Comparison of ENCODE assay signal across 7 mouse cellular contexts in genomic region chr11:94992754-94993606, GRCm38 (mm10). TPM values are rescaled to one million over a fixed set of nuclear protein-coding genes. Genes with fewer than 3 reads are reported as not detected.
DNase-seq lines count a peak whose midpoint lies in the region; ATAC-seq and TF ChIP-seq lines count a peak whose summit lies in the region.

No protein-coding gene starts in this region.

- H3K9ac ChIP-seq in MEL (ENCODE audit: control insufficient read depth, low read depth, low read length, poor library complexity, severe bottlenecking) = peak overlapping the region; percentile 97
- peak overlapping the region; percentile 92 for H3K9ac ChIP-seq in embryonic facial prominence, embryonic 14.5 days (ENCODE audit: low read depth, low read length)
- H3K9ac ChIP-seq in heart, embryonic 15.5 days = peak overlapping the region; percentile 82

- H3K4me1 ChIP-seq in MEL (ENCODE audit: control insufficient read depth in 1 of 2, insufficient read depth in 2 of 2, low read length in 2 of 2) = peaks cover 37 to 61% of the 10 kb centered on the region in 2 experiments
- peaks cover 52% of the 10 kb centered on the region for H3K4me1 ChIP-seq in embryonic facial prominence, embryonic 14.5 days (ENCODE audit: control insufficient read depth, insufficient read depth, low read length)
- H3K4me1 ChIP-seq in heart, embryonic 15.5 days (replicated peaks) = peaks cover 83% of the 10 kb centered on the region
- H3K4me1 ChIP-seq in megakaryocyte, embryonic 14.5 days = peaks cover 68% of the 10 kb centered on the region
- peaks cover 71% of the 10 kb centered on the region for H3K4me1 ChIP-seq in thymus, adult 2 months (replicated peaks; ENCODE audit: control insufficient read depth, insufficient read depth, low read length)

- H3K9me3 ChIP-seq in MEL (replicated peaks; ENCODE audit: insufficient read depth, low read length) = no peaks in the 10 kb centered on the region
- no peaks in the 10 kb centered on the region for H3K9me3 ChIP-seq in embryonic facial prominence, embryonic 14.5 days (ENCODE audit: control insufficient read depth, low read length)
- no peaks in the 10 kb centered on the region for H3K9me3 ChIP-seq in heart, embryonic 15.5 days (replicated peaks)
- no peaks in the 10 kb centered on the region for H3K9me3 ChIP-seq in megakaryocyte, embryonic 14.5 days

- peak overlapping the region; percentile 75 for H3K27ac ChIP-seq in MEL (ENCODE audit: control insufficient read depth, low read depth, low read length)
- 0 out of 2 replicates have a peak overlapping the region, but pooled peaks have one; percentile 16 for H3K27ac ChIP-seq in embryonic facial prominence, embryonic 14.5 days (replicated peaks; ENCODE audit: low read depth, low read length)
- H3K27ac ChIP-seq in heart, embryonic 15.5 days = peak overlapping the region; percentile 92
- peak overlapping the region; percentile 0; the same call in 1 of the 2 replicates for H3K27ac ChIP-seq in thymus, adult 2 months (ENCODE audit: control insufficient read depth, insufficient read depth, low read length)

- H3K27me3 ChIP-seq in MEL (ENCODE audit: control insufficient read depth in 1 of 2, insufficient read depth in 2 of 2, low read length in 2 of 2) = no peaks in the 10 kb centered on the region
- no peaks in the 10 kb centered on the region for H3K27me3 ChIP-seq in embryonic facial prominence, embryonic 14.5 days (replicated peaks; ENCODE audit: control insufficient read depth, insufficient read depth, low read length)
- no peaks in the 10 kb centered on the region for H3K27me3 ChIP-seq in heart, embryonic 15.5 days
- H3K27me3 ChIP-seq in megakaryocyte, embryonic 14.5 days (replicated peaks) = no peaks in the 10 kb centered on the region
- H3K27me3 ChIP-seq in thymus, adult 2 months (ENCODE audit: control insufficient read depth, insufficient read depth, low read length) = no peaks in the 10 kb centered on the region

- no peak for TF ChIP-seq CTCF in MEL (IDR thresholded peaks at IDR 0.05 in 2 of 3, conservative IDR thresholded peaks at IDR 0.05 in 1 of 3; ENCODE audit: control insufficient read depth in 1 of 3, insufficient read depth in 1 of 3, low read depth in 2 of 3, low read length in 3 of 3, poor library complexity in 1 of 3, severe bottlenecking in 1 of 3)
- no peak for TF ChIP-seq CTCF in thymus, adult 2 months (IDR thresholded peaks at IDR 0.05; ENCODE audit: borderline replicate concordance, control insufficient read depth, extremely low read depth, insufficient read depth, low read length, poor library complexity)

- peaks cover 78% of the 10 kb centered on the region for H3K79me2 ChIP-seq in MEL (ENCODE audit: control insufficient read depth, insufficient read depth, low read length, poor library complexity)

- H3K4me2 ChIP-seq in embryonic facial prominence, embryonic 14.5 days (ENCODE audit: low read depth, low read length) = peak overlapping the region; percentile 96
- peak overlapping the region; percentile 98 for H3K4me2 ChIP-seq in heart, embryonic 15.5 days

- H3K36me3 ChIP-seq in MEL (ENCODE audit: control insufficient read depth in 1 of 2, insufficient read depth in 2 of 2, low read length in 2 of 2) = peaks cover 0 to 45% of the 10 kb centered on the region in 2 experiments; a peak in 2 of 4 replicates
- peaks cover 18% of the 10 kb centered on the region for H3K36me3 ChIP-seq in embryonic facial prominence, embryonic 14.5 days (ENCODE audit: control insufficient read depth, insufficient read depth, low read length)
- H3K36me3 ChIP-seq in heart, embryonic 15.5 days = peaks cover 18% of the 10 kb centered on the region; the same call in 1 of the 2 replicates
- peaks cover 58% of the 10 kb centered on the region for H3K36me3 ChIP-seq in megakaryocyte, embryonic 14.5 days (replicated peaks; ENCODE audit: low read length)
- H3K36me3 ChIP-seq in thymus, adult 2 months (ENCODE audit: control insufficient read depth, insufficient read depth, low read length) = peaks cover 7% of the 10 kb centered on the region; the same call in 1 of the 2 replicates

- DNase-seq in CD4-positive helper T cell, adult 2 months (ENCODE audit: low read depth, low spot score) = peak; percentile 60
- DNase-seq in MEL (ENCODE audit: low read depth, low spot score) = peak; percentile 81
- DNase-seq in embryonic facial prominence, embryonic 14.5 days (ENCODE audit: low spot score) = peak; percentile 83
- peak; percentile 74 to 75 for DNase-seq in kidney, postnatal 36 days
- peak; percentile 63 for DNase-seq in thymus, adult 2 months

- H3K4me3 ChIP-seq in MEL (ENCODE audit: control insufficient read depth in 1 of 2, insufficient read depth in 1 of 2, low read depth in 2 of 2, low read length in 2 of 2) = peak overlapping the region; percentile 79 to 87
- peak overlapping the region; percentile 91 for H3K4me3 ChIP-seq in embryonic facial prominence, embryonic 14.5 days (ENCODE audit: low read depth, low read length)
- H3K4me3 ChIP-seq in heart, embryonic 15.5 days = peak overlapping the region; percentile 73
- H3K4me3 ChIP-seq in megakaryocyte, embryonic 14.5 days (replicated peaks) = peak overlapping the region; percentile 99
- peak overlapping the region; percentile 69 for H3K4me3 ChIP-seq in thymus, adult 2 months (ENCODE audit: control insufficient read depth, insufficient read depth, low read length)

- peak; percentile 28 to 60; a peak in 3 of 4 replicates for TF ChIP-seq EP300 in MEL (IDR thresholded peaks at IDR 0.05; ENCODE audit: low read depth in 1 of 2, low read length in 2 of 2)

- WGBS in embryonic facial prominence, embryonic 14.5 days = 1% methylated on average over 21 of the region's 22 CpGs
- 2% methylated on average over 22 of the region's 22 CpGs for WGBS in heart, embryonic 15.5 days
- 2% methylated on average over 22 of the region's 22 CpGs for WGBS in thymus, adult 2 months

- ATAC-seq in embryonic facial prominence, embryonic 14.5 days (ENCODE audit: low read depth) = peak; percentile 17; the same call in 1 of the 2 replicates
- no peak; the same call in 1 of the 2 replicates for ATAC-seq in heart, embryonic 15.5 days (replicated peaks; ENCODE audit: insufficient number of reproducible peaks, insufficient read depth, low FRiP score, low read depth)

- TF ChIP-seq RAD21 in MEL (IDR thresholded peaks at IDR 0.05; ENCODE audit: low read depth, low read length) = no peak

- peak in 1 of 2 experiments; percentile 49; a peak in 3 of 4 replicates for TF ChIP-seq POLR2A in MEL (IDR thresholded peaks at IDR 0.05; ENCODE audit: control insufficient read depth in 1 of 2, insufficient read depth in 1 of 2, low read depth in 1 of 2, low read length in 2 of 2, poor library complexity in 1 of 2)
- no peak for TF ChIP-seq POLR2A in thymus, adult 2 months (IDR thresholded peaks at IDR 0.05; ENCODE audit: control insufficient read depth, extremely low read depth, insufficient read depth, low read length, poor library complexity)

RNA-seq across cellular contexts. Expression of gene Ppp1r9b, which starts 2.1 kb away (rescaled TPM):
- total RNA-seq in MEL (2012; rRNA removed) = 113 and 150 TPM in 2 replicates
- 100 to 1,000 TPM in 1 of 2 experiments, 10 to 100 TPM in 1; 47.0 to 169 TPM for polyA plus RNA-seq in MEL (2012; ENCODE audit: insufficient read depth in 1 of 2, insufficient read length in 2 of 2, low read depth in 1 of 2, low replicate concordance in 2 of 2, missing spikeins in 1 of 2)
- polyA plus RNA-seq in embryonic facial prominence, embryonic 14.5 days (2014; fragmentation: Nextera tagmentation; extraction: Ambion mirVana) = 16.0 and 16.1 TPM in 2 replicates
- polyA plus RNA-seq in heart, embryonic 15.5 days (2015; fragmentation: Nextera tagmentation; extraction: Ambion mirVana) = 5.0 and 6.6 TPM in 2 replicates
- 211 and 280 TPM in 2 replicates for polyA plus RNA-seq in megakaryocyte, embryonic 14.5 days (2012; ENCODE audit: insufficient read depth, low replicate concordance)
- polyA plus RNA-seq in thymus, adult 2 months (2012; rRNA removed) = 112 and 127 TPM in 2 replicates

RNA-seq across cellular contexts. Expression of gene Samd14, which starts 16.7 kb away (rescaled TPM):
- 35.8 and 57.6 TPM in 2 replicates for total RNA-seq in MEL (2012; rRNA removed)
- 1,000 to 10,000 TPM in 1 of 2 experiments, 100 to 1,000 TPM in 1; 101 to 1,219 TPM for polyA plus RNA-seq in MEL (2012; ENCODE audit: insufficient read depth in 1 of 2, insufficient read length in 2 of 2, low read depth in 1 of 2, low replicate concordance in 2 of 2, missing spikeins in 1 of 2)
- 21.9 and 29.0 TPM in 2 replicates for polyA plus RNA-seq in embryonic facial prominence, embryonic 14.5 days (2014; fragmentation: Nextera tagmentation; extraction: Ambion mirVana)
- polyA plus RNA-seq in heart, embryonic 15.5 days (2015; fragmentation: Nextera tagmentation; extraction: Ambion mirVana) = 8.0 and 13.2 TPM in 2 replicates
- 775 and 2,394 TPM in 2 replicates for polyA plus RNA-seq in megakaryocyte, embryonic 14.5 days (2012; ENCODE audit: insufficient read depth, low replicate concordance)
- polyA plus RNA-seq in thymus, adult 2 months (2012; rRNA removed) = 9.3 and 10.1 TPM in 2 replicates

RNA-seq across cellular contexts. Expression of gene Sgca, which starts 16.9 kb away (rescaled TPM):
- total RNA-seq in MEL (2012; rRNA removed) = not detected in 2 replicates
- polyA plus RNA-seq in MEL (2012; ENCODE audit: insufficient read depth in 1 of 2, insufficient read length in 2 of 2, low read depth in 1 of 2, low replicate concordance in 2 of 2, missing spikeins in 1 of 2) = not detected
- polyA plus RNA-seq in embryonic facial prominence, embryonic 14.5 days (2014; fragmentation: Nextera tagmentation; extraction: Ambion mirVana) = 18.6 and 19.5 TPM in 2 replicates
- polyA plus RNA-seq in heart, embryonic 15.5 days (2015; fragmentation: Nextera tagmentation; extraction: Ambion mirVana) = 22.1 and 24.7 TPM in 2 replicates
- 0.51 TPM in 1 of 2 replicates, not detected in the other for polyA plus RNA-seq in megakaryocyte, embryonic 14.5 days (2012; ENCODE audit: insufficient read depth, low replicate concordance)
- 6.3 and 59.1 TPM in 2 replicates for polyA plus RNA-seq in thymus, adult 2 months (2012; rRNA removed)

RNA-seq across cellular contexts. Expression of gene Hils1, which starts 25.6 kb away (rescaled TPM):
- not detected in 2 replicates for total RNA-seq in MEL (2012; rRNA removed)
- polyA plus RNA-seq in MEL (2012; ENCODE audit: insufficient read depth in 1 of 2, insufficient read length in 2 of 2, low read depth in 1 of 2, low replicate concordance in 2 of 2, missing spikeins in 1 of 2) = not detected
- polyA plus RNA-seq in embryonic facial prominence, embryonic 14.5 days (2014; fragmentation: Nextera tagmentation; extraction: Ambion mirVana) = 0.25 and 0.61 TPM in 2 replicates
- polyA plus RNA-seq in heart, embryonic 15.5 days (2015; fragmentation: Nextera tagmentation; extraction: Ambion mirVana) = 0.15 and 0.22 TPM in 2 replicates
- polyA plus RNA-seq in megakaryocyte, embryonic 14.5 days (2012; ENCODE audit: insufficient read depth, low replicate concordance) = not detected in 2 replicates
- polyA plus RNA-seq in thymus, adult 2 months (2012; rRNA removed) = 0.12 TPM in 1 of 2 replicates, not detected in the other

RNA-seq across cellular contexts. Expression of gene Pdk2, which starts 48.2 kb away (rescaled TPM):
- total RNA-seq in MEL (2012; rRNA removed) = 0.56 and 0.81 TPM in 2 replicates
- polyA plus RNA-seq in MEL (2012; ENCODE audit: insufficient read depth in 1 of 2, insufficient read length in 2 of 2, low read depth in 1 of 2, low replicate concordance in 2 of 2, missing spikeins in 1 of 2) = 1 to 10 TPM in 1 of 2 experiments, not detected in 1; 8.0 TPM
- 37.8 and 41.6 TPM in 2 replicates for polyA plus RNA-seq in embryonic facial prominence, embryonic 14.5 days (2014; fragmentation: Nextera tagmentation; extraction: Ambion mirVana)
- 114 and 117 TPM in 2 replicates for polyA plus RNA-seq in heart, embryonic 15.5 days (2015; fragmentation: Nextera tagmentation; extraction: Ambion mirVana)
- polyA plus RNA-seq in megakaryocyte, embryonic 14.5 days (2012; ENCODE audit: insufficient read depth, low replicate concordance) = 35.1 and 38.6 TPM in 2 replicates
- 47.7 and 55.0 TPM in 2 replicates for polyA plus RNA-seq in thymus, adult 2 months (2012; rRNA removed)

Comparison
In these comparisons a context has a peak if more than half of its experiments do, and no peak if none do; other contexts are left out.
1. H3K27ac ChIP-seq: peak in every context shown above with its lines; median percentile 92 in heart, embryonic 15.5 days; 75 in MEL; 16 in embryonic facial prominence, embryonic 14.5 days; 0 in thymus, adult 2 months.